Mouse (Mus musculus) kidney, postnatal 14 days (tissue): ENCODE measurements around the gene Eef2.

Experiments
- DNase-seq: peaks from one replicate; pipeline ENCODE4 v3.0.0; 2022; ENCODE audit warnings: mixed read lengths

The Eef2 gene

DNA sequence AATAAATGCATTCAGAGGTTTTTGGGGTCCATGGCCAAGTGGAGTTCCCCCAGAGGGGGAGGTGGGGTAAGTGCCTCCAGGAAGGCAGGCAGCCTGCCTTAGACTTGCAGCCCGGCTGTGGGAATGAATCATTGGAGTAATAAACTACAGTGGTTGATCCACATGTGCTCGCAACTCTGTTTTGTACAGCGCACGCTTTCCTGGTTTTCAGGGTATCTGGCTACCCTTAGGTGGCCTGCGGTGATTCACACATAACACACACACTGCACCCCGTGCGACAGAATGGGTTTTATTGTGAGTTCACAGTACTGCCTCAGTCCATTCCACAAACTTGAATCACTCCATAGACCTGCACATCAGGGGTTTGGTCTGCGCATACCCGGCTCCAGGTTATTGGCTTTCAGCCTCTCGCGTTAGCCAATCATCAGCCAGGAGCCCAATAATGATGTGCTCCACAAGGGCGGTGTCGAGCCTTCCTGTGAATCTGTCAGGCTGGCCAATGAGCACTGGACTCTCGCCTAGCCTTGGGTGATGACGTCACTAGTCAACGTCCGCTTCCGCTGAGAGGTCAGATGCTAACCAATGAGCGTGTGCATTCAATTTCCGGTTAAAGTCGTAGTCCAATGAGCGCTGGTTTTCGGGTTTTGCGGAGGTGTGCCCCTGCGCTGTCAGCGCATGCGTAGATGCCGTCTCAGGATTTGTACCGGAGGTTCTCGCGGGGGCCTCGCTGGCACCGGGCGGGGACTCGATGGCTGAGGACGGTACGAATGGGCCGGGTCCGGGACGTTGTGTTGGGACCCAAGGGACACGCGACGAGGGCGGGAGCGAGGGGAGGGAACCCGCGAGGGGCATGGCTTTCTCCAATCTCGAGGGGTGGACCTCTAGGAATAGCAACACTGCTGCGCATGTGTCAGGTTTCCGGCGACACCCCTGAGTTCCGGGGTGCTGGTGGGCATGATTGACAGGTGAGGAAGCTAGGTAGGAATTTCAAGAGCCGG lies 6.2 kb downstream of the Eef2 start, which contains the start of gene Dapk3:
TSS of gene Dapk3 (plus strand) at position 670 of the 998 bp plus-strand sequence.
- peak; percentile 98 for DNase-seq

DNA sequence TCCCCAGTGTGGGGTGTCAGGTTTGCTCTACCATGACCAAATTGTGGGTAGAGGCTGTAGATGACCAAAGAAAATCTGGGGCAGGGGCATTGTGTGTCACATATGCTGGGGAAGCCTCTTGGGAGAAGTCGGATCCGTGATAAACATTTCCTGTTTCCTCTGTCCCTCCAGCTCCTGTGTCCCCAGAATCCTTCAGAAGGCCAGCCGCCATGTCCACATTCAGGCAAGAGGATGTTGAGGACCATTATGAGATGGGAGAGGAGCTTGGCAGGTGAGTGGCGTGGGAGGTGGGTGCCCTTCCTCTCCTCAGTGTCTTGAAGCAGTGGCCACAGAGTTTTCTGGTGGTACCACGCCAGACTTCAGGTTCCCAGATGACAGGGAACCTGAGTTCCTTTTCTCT lies 7.4 kb downstream of the Eef2 start, which contains the start of gene 4930442H23Rik:
TSS of gene 4930442H23Rik (minus strand) at position 45 of the 400 bp plus-strand sequence.
- DNase-seq = no peak

DNA sequence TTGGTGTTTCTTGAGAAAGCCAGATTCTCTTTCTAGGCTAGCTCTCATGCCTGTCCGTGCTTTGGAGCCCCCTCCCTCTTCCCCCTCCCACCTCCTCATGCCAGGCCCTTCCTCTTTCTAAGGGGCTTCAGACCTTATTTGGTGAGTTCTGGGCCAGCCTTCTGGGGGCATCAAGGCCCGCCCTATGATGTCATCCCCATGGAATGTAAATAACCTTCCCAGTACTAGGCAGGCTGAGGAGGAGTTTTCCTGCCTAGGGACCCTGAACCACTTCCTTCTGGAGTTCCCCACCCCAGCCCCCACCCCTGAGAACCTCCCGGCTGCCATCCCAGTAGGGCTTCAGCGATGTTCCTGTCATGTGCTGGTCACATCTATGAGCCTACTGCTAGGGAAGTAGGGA lies 8.3 kb downstream of the Eef2 start:
- no peak for DNase-seq

DNA sequence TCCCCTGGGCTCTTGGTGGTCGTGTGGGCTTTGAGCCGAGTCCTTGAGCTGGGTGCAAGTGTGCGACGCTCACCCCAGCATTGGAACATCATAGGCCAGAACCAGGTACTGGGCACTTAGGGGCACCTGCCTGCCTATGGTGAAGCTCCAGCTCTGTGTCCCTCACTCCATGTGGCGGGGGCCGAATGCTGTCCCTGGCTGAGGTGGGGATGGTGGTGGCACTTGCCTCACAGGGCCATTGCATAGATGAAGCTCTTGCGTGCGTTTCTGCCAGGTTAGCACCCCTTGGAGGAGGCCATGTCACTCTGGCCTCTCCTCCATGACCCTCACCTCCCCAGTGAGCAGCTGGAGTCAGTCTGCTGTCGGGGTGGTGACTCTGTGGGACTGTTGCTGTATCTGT lies 10.7 kb downstream of the Eef2 start:
- no peak for DNase-seq

DNA sequence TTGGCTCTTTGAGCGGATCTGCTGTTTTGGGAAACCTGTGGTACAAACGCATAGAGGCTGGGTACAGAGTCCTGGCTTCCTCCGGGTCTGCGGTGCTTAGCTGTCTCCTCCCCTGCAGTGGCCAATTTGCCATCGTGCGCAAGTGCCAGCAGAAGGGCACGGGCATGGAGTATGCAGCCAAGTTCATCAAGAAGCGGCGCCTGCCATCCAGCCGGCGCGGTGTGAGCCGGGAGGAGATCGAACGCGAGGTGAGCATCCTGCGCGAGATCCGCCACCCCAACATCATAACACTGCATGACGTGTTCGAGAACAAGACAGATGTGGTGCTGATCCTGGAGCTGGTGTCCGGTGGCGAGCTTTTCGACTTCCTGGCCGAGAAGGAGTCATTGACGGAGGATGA lies 13.4 kb downstream of the Eef2 start:
- no peak for DNase-seq

DNA sequence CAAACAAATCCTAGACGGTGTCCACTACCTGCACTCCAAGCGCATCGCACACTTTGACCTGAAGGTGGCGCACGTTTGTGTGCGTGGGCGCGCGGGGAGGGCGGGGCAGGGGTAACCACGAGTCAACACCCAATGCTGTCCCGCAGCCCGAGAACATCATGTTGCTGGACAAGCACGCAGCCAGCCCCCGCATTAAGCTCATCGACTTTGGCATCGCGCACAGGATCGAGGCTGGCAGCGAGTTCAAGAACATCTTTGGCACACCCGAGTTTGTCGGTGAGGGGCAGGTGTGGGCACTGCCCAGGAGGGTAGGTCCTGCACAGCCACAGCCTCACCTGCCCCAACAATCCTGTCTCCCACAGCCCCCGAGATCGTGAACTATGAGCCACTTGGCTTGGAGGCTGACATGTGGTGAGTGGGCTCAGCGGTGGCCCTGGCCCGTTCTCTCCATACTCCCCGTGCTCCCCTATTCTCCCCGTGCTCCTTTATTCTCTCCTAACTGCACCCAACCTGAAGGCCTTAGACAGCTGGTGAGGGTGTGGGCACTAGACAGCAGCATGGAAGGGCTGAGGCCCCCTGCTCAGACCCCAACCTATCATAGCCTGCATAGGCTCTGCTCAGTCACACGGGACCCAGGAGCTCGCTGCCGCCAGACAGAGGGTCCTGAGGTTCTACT lies 13.9 kb downstream of the Eef2 start:
- DNase-seq = peak; percentile 37

DNA sequence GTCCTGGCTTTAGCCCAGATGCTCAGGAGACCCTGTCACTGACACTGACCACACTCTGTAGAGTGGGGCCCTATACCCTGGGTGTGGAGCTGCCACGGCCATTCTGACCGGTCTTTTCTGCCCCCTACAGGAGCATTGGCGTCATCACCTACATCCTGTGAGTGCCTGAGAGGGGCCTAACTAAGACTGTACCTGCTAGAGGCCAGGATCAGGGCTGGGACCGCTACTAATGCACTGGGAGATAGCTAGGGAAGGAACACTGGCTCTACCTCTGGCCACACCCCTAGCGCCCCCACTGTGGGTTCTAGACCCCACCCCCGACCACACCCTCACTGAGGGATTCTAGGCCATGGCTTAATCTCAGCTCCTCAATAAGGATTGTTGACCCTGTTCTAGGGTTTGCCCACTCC lies 14.5 kb downstream of the Eef2 start:
- no peak for DNase-seq

DNA sequence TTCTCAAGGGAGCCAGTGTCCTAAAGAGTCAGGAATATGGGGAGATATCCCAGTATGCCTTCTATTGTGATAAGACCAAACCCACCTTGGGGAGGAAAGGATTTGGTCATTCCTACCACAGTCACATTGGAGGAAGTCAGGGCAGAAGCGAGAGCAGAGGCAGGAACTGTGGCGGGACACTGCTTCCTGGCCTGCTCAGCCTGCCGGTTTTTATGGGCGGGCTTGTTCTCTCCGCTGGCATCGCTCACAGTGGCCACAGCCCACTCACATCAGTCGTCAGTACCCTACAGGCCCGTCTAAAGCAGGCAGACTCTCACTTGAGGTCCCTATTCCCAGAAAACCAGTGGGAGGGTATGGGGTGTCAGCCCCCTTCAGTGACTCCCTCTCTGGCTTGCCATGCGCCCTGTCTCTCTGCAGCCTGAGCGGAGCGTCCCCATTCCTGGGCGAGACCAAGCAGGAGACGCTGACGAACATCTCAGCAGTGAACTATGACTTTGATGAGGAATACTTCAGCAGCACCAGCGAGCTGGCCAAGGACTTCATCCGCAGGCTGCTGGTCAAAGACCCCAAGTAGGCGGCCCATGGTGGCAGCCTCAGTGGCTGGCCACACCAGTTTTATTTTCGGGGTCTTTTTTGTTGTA lies 15.0 kb downstream of the Eef2 start:
- DNase-seq = peak; percentile 43

DNA sequence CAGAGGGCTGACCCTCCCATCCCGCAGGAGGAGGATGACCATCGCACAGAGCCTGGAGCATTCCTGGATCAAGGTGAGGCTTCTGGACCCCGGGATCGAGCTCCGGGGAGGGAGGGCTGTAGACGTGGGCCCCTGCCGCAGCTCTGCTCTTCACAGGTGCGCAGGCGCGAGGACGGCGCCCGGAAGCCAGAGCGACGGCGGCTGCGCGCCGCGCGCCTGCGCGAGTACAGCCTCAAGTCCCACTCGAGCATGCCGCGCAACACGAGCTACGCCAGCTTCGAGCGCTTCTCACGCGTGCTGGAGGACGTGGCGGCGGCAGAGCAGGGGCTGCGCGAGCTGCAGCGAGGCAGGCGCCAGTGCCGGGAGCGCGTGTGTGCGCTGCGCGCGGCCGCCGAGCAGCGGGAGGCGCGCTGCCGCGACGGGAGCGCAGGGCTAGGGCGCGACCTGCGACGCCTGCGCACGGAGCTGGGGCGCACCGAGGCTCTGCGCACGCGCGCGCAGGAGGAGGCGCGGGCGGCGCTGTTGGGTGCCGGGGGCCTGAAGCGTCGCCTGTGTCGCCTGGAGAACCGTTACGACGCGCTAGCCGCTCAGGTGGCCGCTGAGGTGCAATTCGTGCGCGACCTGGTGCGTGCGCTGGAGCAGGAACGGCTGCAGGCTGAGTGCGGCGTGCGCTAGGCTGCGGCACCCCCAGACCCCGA lies 16.0 kb downstream of the Eef2 start:
- peak; percentile 92 for DNase-seq

DNA sequence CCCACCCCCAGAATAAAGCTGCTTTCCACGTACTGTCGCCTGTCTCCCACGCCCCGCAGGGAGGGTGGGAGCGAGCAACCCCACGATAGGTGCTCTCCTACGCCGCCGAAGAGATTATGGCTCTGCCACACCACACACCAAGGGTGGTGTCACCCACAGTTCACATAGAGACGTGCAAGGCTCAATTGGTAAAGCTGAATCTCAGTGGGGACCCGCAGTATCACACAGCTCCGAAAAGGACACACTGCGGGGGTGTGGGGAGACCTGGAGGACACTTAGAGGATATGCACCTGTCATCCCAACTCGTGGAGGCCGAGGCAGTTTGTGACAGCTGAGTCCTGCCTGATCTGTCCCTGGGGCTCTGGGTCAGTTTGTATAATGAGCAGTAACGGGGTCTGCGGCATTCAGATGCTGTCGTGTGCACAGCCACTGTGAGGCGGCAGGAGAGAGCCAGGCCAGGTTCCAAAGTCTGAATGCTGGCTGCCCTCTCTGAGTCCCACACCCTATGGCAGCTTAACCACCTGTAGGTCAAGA lies 16.6 kb downstream of the Eef2 start:
- DNase-seq = peak; percentile 60

DNA sequence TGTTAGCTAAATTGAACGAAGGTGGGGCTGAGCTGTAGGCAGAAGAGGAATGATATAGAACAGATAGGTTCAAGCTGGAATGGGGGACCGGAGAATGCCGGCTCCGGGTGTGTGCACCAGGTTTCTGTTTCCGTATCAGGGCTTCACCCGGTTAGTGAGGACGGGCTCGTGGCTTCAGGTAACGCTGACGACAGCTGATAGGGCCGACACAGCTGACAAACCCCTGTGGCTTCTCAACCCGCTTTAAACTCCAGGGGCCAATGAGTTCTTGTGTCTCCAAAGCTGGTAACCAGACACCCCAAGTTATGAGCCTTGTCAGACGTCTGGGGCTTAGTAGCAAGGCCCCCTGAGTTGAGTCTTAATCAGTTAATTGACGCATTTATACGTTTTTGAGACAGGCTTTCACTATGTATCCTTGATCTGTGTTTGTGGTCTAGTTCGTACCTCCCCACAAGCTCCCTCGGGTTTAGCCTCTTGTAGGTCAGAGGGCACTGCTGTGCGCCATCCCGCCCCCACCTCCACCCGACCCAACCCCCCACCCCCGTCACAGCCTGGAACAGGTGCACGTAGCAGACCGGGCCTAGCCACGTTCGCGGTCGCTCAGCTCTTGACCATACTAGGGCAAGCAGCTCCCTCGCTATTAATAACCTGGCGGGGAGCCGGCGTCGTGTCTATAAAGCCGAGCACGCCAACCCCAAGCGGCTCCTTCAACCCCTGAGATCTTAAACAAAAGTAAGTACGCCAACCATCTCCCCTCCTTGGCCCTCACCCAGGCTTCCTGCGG lies 17.8 kb downstream of the Eef2 start:
- no peak for DNase-seq

DNA sequence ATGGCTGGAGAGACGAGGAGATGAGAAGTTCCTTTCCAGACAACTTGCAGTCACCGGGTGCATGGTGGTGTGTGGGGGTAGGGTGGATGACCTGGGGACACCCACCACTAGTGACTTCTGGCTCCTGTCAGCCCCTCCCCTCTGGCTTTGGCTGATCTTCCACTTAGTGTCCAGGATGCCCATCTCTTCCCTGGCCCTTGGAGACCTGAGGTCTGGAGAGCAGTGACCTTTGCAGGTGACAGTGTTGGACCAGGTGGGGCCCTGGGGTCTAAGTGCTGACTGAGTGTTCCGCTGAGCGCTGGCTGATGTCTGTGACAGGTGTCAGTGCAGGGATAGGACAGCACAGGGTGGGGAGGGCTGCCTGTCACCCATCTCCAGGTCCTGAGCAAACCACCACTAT lies 18.9 kb downstream of the Eef2 start:
- DNase-seq = no peak

DNA sequence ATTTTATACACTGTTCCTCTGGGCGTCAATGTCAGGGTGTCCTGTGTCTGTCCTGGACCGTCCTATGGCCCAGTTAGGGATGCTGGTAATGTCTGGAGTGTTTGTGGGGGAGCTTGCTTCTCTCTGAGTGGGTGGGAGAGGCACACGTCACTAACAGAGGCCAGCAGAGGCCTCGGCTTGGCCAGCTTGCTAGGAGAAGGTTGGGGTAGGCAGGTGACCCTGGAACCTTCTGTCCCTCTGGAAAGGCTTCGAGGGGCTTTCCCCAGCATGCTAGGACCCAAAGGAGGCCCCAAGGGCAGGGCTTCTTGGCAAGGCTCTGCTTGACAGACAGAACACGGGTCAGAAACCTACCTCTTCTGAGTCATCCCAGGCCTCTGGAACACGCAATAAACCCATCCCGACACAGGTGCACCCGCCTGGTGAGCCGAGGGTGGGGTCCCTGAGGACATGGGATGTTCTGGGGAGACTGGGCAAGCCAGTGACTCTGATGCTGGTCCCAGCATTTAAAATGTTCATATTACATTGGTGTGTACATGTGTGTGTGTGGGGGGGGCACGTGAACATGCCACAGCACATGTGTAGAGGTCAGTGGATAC lies 20.1 kb downstream of the Eef2 start:
- no peak for DNase-seq

DNA sequence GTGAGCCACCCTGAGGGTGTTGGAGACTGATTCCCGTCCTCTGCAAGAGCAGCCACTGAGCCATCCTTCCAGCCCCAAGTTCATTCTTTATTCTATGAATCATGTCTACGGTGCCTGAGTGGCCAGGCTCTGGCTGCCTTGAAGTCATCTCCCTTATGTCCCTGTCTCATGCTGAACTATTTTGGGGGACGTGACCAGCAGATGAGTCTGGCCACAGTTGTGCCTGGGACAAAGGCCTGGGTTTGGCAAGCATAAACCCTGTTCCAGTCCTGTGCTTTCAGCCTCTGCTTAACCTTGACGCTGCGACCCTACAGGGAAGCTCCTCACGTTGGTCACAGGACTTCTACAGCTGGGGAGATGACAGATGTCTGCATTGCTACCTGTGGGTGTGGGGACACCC lies 20.9 kb downstream of the Eef2 start:
- DNase-seq = no peak

DNA sequence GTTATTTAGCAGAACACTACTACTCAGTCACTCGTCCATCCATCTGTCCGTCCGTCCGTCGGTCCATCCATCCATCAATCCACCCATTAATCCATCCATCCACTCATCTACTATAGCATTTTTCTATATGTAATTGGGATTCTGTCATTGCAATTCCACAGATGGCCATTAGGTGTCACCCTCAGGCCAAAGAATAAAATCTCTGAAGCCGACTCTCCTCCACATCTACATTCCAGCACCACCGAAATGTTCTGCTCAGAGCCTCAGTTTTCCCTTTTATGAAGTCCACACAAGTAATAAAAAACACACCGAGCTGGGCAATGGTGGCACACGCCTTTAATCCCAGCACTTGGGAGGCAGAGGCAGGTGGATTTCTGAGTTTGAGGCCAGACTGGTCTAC lies 21.8 kb downstream of the Eef2 start:
- DNase-seq = peak; percentile 71

DNA sequence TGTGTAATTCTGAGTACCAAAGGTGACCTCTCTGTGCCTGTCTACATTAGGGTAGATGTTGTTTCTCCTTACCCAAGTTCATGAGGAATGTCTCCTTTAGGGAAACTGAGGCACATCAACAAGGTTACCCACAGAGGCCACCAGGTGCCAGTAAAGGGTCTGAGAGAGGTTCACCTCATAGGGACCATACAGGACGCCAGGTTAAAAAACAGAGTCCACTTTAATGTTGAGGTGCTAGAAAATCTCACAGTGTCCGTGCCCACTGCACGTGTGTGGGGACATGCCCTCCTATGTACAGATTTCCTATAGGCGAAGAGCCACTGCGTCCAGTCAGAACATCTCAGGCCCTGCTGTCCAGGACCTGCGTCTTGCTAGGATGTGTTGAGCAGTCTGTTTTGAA lies 22.6 kb downstream of the Eef2 start:
- DNase-seq = no peak

DNA sequence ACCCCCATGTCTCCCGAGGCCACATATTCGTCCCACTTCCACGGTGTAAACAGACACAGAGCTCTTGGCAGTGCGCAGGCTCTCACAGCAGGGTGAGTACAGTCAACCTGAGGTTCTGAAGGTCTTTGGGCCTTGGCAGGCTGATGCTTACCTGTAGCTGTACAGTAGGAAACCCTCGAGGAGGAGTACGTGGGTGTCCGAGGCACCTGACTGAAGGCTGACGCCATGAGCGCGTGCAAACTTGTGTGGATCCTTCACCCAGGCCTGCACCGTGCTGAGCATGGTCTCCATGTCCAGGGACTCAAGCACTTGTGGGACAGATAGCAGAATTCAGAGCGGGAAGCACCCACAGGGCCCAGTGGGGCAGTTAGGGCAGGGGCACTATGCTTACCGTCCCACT lies 23.7 kb downstream of the Eef2 start:
- no peak for DNase-seq

DNA sequence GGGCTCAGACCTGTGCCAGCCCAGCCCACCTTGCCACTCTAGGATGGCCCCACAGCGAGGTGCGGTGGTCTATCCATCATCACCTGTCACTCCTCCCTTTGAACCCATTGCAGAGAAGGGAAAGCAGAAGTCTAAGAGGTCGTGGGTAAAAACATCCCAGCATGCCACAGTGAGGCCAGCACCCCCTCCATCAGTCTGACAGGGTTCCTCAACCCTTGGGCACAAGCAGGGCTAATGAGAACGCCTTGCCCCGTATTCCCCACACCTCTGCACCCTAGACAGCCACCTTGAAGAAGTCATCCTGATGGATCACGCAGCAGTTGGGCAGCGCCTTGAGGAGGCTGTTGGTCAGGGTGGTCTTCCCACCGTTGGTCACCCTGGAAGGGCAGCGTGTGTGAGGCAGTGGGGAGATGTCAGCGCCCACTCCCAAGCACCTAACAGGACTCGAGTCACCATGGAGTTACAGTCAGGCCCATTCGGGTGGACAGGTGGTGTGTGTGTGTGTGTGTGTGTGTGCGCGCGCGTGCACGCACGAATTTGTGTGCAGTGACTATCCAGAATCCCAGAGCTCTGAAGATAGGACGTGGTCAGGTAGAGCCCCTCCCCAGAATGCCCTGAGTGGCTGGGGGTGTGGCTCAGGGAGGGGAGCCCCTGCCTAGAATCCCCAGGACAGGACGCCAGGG lies 24.3 kb downstream of the Eef2 start:
- no peak for DNase-seq

DNA sequence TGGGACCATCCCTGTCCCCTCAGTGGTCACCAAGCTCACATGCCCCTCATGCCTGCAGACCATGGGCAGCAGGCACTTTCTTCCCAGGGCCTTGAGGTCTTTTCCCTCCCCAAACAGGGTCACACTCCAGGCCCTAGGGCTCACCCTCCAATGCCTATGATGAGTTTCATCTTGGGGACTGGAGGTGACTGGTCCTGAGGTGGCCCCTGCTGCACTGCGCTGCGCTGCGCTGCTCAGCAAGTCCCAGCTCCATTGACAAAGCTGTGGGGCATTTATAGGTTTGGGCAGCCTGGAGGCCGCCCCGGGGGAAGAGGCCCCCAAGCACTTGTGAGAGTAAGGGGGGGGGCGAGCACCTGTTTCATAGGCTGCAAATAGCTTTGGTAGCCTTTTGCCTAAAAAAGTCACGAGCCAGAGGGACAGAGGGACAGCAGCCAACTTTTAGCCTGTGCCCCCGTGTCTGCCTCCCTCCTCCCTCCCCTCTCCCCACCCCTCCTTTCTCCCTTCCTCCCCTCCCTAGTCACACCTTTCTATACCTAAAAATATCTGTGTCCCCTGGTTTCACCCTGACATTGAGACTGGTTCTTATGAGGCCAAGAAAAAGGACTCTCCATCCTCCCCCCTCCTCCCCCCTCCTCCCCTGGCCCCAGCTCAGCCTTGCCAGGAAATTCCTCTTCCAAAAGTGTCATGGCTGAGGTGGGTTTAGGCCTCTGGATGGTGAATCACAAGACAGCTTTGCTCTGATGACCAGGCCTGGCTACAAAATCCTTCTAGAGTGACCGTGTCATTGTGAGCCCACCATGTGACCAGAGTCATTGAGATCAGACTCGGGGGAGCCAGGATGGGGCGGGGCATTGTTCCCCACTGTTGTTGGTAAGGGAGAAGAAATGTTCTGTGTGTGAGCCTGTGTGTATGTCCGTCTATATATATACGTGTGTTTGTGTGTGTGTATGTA lies 25.7 kb downstream of the Eef2 start, which contains the start of gene Nmrk2:
TSS of gene Nmrk2 (minus strand) at position 245 of the 952 bp plus-strand sequence.
- DNase-seq = no peak
